Mouse (Mus musculus): ENCODE measurements around the gene Opa1. TPM values are rescaled to one million over a fixed set of nuclear protein-coding genes. Genes with fewer than 3 reads are reported as not detected.

Opa1 gene
- 100 to 1,000 TPM; 169 to 173 TPM for total RNA-seq (2021)
- long read RNA-seq, experiment 1, full-length matches to known transcripts = 42 of 138 reads
- long read RNA-seq, experiment 1, partial matches to known transcripts = 12 of 138 reads
- long read RNA-seq, experiment 1, other reads (novel, unspliced or antisense) = 84 of 138 reads
- long read RNA-seq, experiment 2, full-length matches to known transcripts = 13 of 41 reads
- long read RNA-seq, experiment 2, partial matches to known transcripts = 5 of 41 reads
- long read RNA-seq, experiment 2, other reads (novel, unspliced or antisense) = 23 of 41 reads

- DNase-seq = peak; percentile 96 to 100
Observed at GRCm38 (mm10) chr16:29579167-29579786, at the start of gene Opa1. TSS of gene Opa1 (plus strand) at chr16:29579334.

GRCm38 (mm10) chr16:29533641-29534040 lies 45.5 kb upstream of the Opa1 start:
- DNase-seq = no peak

- no peak for DNase-seq
Observed at GRCm38 (mm10) chr16:29535866-29536265, 43.3 kb upstream of the Opa1 start.

GRCm38 (mm10) chr16:29536411-29537204 lies 42.5 kb upstream of the Opa1 start:
- DNase-seq = no peak

GRCm38 (mm10) chr16:29539906-29540305 lies 39.2 kb upstream of the Opa1 start:
- DNase-seq = no peak

GRCm38 (mm10) chr16:29541261-29541683 lies 37.9 kb upstream of the Opa1 start:
- no peak for DNase-seq

GRCm38 (mm10) chr16:29544829-29545228 lies 34.3 kb upstream of the Opa1 start, which contains the start of gene Atp13a4:
TSS of gene Atp13a4 (minus strand) at chr16:29544864.
- DNase-seq = no peak

- DNase-seq = no peak
Observed at GRCm38 (mm10) chr16:29559667-29560066, 19.5 kb upstream of the Opa1 start.

- peak in 1 of 2 experiments; percentile 18 for DNase-seq
Observed at GRCm38 (mm10) chr16:29560454-29560853, 18.7 kb upstream of the Opa1 start.

GRCm38 (mm10) chr16:29560869-29561268 lies 18.3 kb upstream of the Opa1 start:
- peak; percentile 31 to 58 for DNase-seq

- no peak for DNase-seq
Observed at GRCm38 (mm10) chr16:29574013-29574412, 5.1 kb upstream of the Opa1 start.

GRCm38 (mm10) chr16:29575620-29576019 lies 3.5 kb upstream of the Opa1 start:
- no peak for DNase-seq

GRCm38 (mm10) chr16:29579787-29580176 lies 648 bp downstream of the Opa1 start:
- DNase-seq = no peak

GRCm38 (mm10) chr16:29592171-29592570 lies 13.0 kb downstream of the Opa1 start:
- peak; percentile 12 to 42 for DNase-seq

GRCm38 (mm10) chr16:29597122-29597521 lies 18.0 kb downstream of the Opa1 start:
- DNase-seq = peak; percentile 11 to 14

- DNase-seq = no peak
Observed at GRCm38 (mm10) chr16:29605546-29605945, 26.4 kb downstream of the Opa1 start.

- DNase-seq = no peak
Observed at GRCm38 (mm10) chr16:29607131-29607530, 28.0 kb downstream of the Opa1 start.

GRCm38 (mm10) chr16:29614762-29615161 lies 35.6 kb downstream of the Opa1 start:
- no peak for DNase-seq

- peak in 1 of 2 experiments; percentile 23 for DNase-seq
Observed at GRCm38 (mm10) chr16:29629053-29629452, 49.9 kb downstream of the Opa1 start.

GRCm38 (mm10) chr16:29635780-29636179 lies 56.6 kb downstream of the Opa1 start:
- DNase-seq = no peak

GRCm38 (mm10) chr16:29642376-29642775 lies 63.2 kb downstream of the Opa1 start:
- no peak for DNase-seq

GRCm38 (mm10) chr16:29644871-29645270 lies 65.7 kb downstream of the Opa1 start:
- DNase-seq = no peak

GRCm38 (mm10) chr16:29646202-29646601 lies 67.1 kb downstream of the Opa1 start:
- no peak for DNase-seq

Measured in heart, adult 18-20 months (tissue).